Mouse (Mus musculus) forebrain, embryonic 14.5 days (tissue): ENCODE measurements around the gene Pbrm1. TPM values are rescaled to one million over a fixed set of nuclear protein-coding genes. Genes with fewer than 3 reads are reported as not detected.
A peak's percentile ranks its signal among the peaks of the same experiment; 100 is the strongest.

Experiments
- ATAC-seq: fragments of 200-750 bp; cut with Nextera tagmentation; 2 replicates; pipeline ENCODE4 v1.8.0; 2017; ENCODE audit warnings: mild to moderate bottlenecking, moderate library complexity
- DNase-seq: peaks from one replicate; pipeline ENCODE4 v3.0.0-alpha.2; 2015; ENCODE audit warnings: low spot score
- H3K27ac ChIP-seq: fragments of 300-500 bp; sonication (generic); 2 replicates; pipeline ENCODE4 v1.5.1; 2014; ENCODE audit warnings: low read depth, mild to moderate bottlenecking, control low read depth, low read length, moderate library complexity
- H3K27me3 ChIP-seq: fragments of 300-500 bp; sonication (generic); replicated peaks from 2 replicates; pipeline ENCODE4 v1.6.1; 2014; ENCODE audit warnings: low read length, control low read depth, mixed read lengths; ENCODE audit not compliant: control insufficient read depth, insufficient read depth
- H3K36me3 ChIP-seq: fragments of 300-500 bp; sonication (generic); 2 replicates; pipeline ENCODE4 v1.6.1; 2014; ENCODE audit warnings: low read length, control low read depth; ENCODE audit not compliant: control insufficient read depth, insufficient read depth
- H3K4me1 ChIP-seq: fragments of 300-500 bp; sonication (generic); 2 replicates; pipeline ENCODE4 v1.6.1; 2014; ENCODE audit warnings: antibody characterized with exemption, low read length, control low read depth; ENCODE audit not compliant: control insufficient read depth, insufficient read depth
- H3K4me2 ChIP-seq: fragments of 300-500 bp; sonication (generic); 2 replicates; pipeline ENCODE4 v1.6.1; 2014; ENCODE audit warnings: mild to moderate bottlenecking, control low read depth, low read length
- H3K4me3 ChIP-seq: fragments of 300-500 bp; sonication (generic); 2 replicates; pipeline ENCODE4 v1.5.1; 2014; ENCODE audit warnings: low read depth, low read length, control low read depth
- H3K9ac ChIP-seq: fragments of 300-500 bp; sonication (generic); 2 replicates; pipeline ENCODE4 v1.6.1; 2014; ENCODE audit warnings: mild to moderate bottlenecking, low read length, control low read depth, moderate library complexity
- H3K9me3 ChIP-seq: fragments of 300-500 bp; sonication (generic); replicated peaks from 2 replicates; pipeline ENCODE4 v1.6.1; 2016; ENCODE audit warnings: low read length, control low read depth, mixed read lengths; ENCODE audit not compliant: control insufficient read depth
- WGBS: fragments of 180-500 bp; shearing (Covaris S2); extraction: QIAGEN DNeasy Blood & Tissue Kit; methylation state at CpG from one replicate; pipeline ENCODE4 v1.1.7; 2014; 5-methylcytosine and 5-hydroxymethylcytosine counted together
- polyA plus RNA-seq: library from polyadenylated mRNA; unstranded; fragments of >200 nt; fragmentation: Nextera tagmentation; extraction: Ambion mirVana; gene quantifications from 2 replicates; pipeline ENCODE4 v1.2.1, GENCODE M21; 2014

The Pbrm1 gene
- 103 and 125 TPM in 2 replicates for polyA plus RNA-seq

- WGBS, result 0% methylated on average over 40 of the region's 53 CpGs
- H3K4me3 ChIP-seq, result peak within 1 kb of the TSS; percentile 73
- peaks cover 20% of the 10 kb centered on the region for H3K4me1 ChIP-seq
- peak; percentile 95 for ATAC-seq
- no peaks in the 10 kb centered on the region for H3K27me3 ChIP-seq
- peak within 1 kb of the TSS; percentile 82 for H3K4me2 ChIP-seq
- peak within 1 kb of the TSS; percentile 99 for H3K27ac ChIP-seq
- H3K9me3 ChIP-seq, result no peaks in the 10 kb centered on the region
- peaks cover 55% of the 10 kb centered on the region for H3K36me3 ChIP-seq
- DNase-seq, result peak; percentile 97
- H3K9ac ChIP-seq, result peak within 1 kb of the TSS; percentile 90
Measured at GRCm38 (mm10) chr14:31018860-31019291, at the start of gene Pbrm1, which contains the start of gene Gnl3. Pbrm1 (plus strand) TSS chr14:31019138. Gnl3 (minus strand) TSS chr14:31019152.

DNA sequence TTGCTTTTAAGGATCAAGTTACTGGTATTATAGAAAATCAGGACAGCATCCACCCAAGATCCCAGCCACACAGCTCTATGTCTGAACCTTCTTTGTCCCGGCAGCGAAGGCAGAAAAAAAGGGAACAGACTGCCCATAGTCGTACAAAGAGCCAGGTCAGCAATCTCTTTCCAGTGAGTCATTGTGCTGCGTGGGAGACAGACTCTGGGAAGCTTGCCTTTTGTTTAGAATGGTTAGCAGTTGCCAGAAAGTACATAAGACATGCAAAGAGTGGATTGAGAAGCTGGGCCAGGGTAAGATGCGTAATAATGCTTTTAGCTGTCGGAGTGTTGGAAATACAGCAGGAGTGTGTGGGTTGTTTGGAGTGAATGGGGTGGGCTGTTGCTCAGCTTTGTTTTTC is 44.7 kb upstream of the Pbrm1 start:
- Histone ChIP-seq H3K4me2 (no peak overlapping the region), H3K27me3 (no peaks in the 10 kb centered on the region), H3K9me3 (no peaks in the 10 kb centered on the region), H3K4me1 (no peaks in the 10 kb centered on the region), H3K27ac (peak overlapping the region; percentile 11; the same call in 1 of the 2 replicates), H3K9ac (no peak overlapping the region), H3K36me3 (peaks cover 34% of the 10 kb centered on the region), H3K4me3 (no peak overlapping the region)
- 53% methylated on average over 6 of the region's 6 CpGs for WGBS
- ATAC-seq (no peak), DNase-seq (peak; percentile 47)

DNA sequence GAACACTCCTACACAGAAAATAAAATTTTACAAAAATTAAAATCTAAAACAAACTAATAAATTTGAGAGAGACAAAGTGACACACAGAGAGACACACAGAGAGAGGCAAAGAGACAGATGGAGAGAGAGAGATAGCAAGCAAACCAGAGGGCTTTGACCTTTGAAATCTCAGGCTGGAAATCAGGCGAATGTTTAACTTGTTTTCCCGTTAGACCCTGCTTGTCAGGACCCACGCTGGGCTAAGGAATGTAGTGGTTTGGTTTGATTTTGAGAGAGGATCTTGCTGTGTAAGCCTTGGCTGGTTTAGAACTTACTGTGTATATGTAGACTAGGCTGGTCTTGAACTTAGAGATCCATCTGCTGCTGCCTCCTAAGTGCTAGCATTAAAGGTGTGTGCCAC is 42.7 kb upstream of the Pbrm1 start:
- ATAC-seq (no peak), DNase-seq (no peak)
- Histone ChIP-seq H3K4me1 (no peaks in the 10 kb centered on the region), H3K4me2 (no peak overlapping the region), H3K4me3 (no peak overlapping the region), H3K27ac (no peak overlapping the region), H3K36me3 (peaks cover 26% of the 10 kb centered on the region), H3K9me3 (no peaks in the 10 kb centered on the region), H3K9ac (no peak overlapping the region), H3K27me3 (no peaks in the 10 kb centered on the region)
- 84% methylated on average over 3 of the region's 3 CpGs for WGBS

DNA sequence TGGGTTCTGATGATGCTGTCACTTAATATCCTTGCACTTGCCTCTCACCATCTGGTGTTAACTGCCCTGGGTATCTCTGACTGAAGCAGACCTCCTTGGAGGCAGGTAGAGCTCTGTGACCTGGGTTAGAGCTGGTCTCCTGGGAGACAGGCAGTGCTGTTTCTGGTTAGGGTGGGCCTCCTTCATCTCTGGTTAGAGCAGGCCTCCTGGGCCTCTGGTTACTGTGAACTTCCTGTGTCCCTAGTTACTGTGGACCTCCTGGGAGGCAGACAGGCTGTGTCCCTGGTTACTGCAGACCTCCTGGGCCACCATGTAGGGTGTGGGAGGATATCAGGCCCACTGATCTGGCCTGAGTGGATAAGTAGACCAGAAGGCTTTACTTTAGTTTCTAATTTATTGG is 22.5 kb upstream of the Pbrm1 start:
- H3K36me3 ChIP-seq, result no peaks in the 10 kb centered on the region
- no peaks in the 10 kb centered on the region for H3K27me3 ChIP-seq
- no peak for DNase-seq
- H3K4me3 ChIP-seq, result no peak overlapping the region
- H3K4me1 ChIP-seq, result peaks cover 5% of the 10 kb centered on the region; the same call in 1 of the 2 replicates
- no peaks in the 10 kb centered on the region for H3K9me3 ChIP-seq
- no peak overlapping the region for H3K27ac ChIP-seq
- no peak for ATAC-seq
- no peak overlapping the region for H3K4me2 ChIP-seq
- no peak overlapping the region for H3K9ac ChIP-seq

GRCm38 (mm10) chr14:31000356-31000755 is 18.6 kb upstream of the Pbrm1 start:
- H3K9me3 ChIP-seq, result no peaks in the 10 kb centered on the region
- H3K4me1 ChIP-seq, result peaks cover 11% of the 10 kb centered on the region
- peak overlapping the region; percentile 92 for H3K9ac ChIP-seq
- H3K27ac ChIP-seq, result no peak overlapping the region
- H3K36me3 ChIP-seq, result 0 out of 2 replicates have a peak, but pooled peaks cover 6% of the 10 kb centered on the region
- WGBS, result 64% methylated on average over 10 of the region's 10 CpGs
- peak overlapping the region; percentile 56 for H3K4me2 ChIP-seq
- DNase-seq, result no peak
- H3K4me3 ChIP-seq, result peak overlapping the region; percentile 92
- no peaks in the 10 kb centered on the region for H3K27me3 ChIP-seq
- no peak for ATAC-seq

DNA sequence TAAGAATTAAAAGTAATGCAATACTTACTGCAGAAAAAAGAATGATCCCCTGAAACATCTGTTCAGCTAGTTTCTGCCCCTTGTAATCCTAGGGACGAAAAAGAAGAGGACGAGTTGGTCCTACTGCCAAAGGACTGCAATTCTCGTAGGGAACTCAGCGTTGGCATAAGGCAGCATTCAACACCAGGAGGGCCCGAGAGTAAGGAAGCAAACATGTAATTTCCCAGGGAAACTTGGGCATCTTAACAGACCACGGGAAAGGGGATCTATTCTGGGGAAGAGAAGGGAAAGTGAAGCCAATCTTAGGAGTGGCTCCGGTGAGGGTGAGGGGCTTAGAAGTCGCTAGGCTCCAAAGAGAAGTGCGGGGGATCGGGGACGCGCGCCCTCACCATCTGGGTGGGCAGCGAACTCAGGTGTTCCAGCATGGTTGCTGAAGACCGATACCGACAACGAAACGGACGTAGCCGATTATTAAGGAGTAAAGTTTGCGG is 18.1 kb upstream of the Pbrm1 start:
- Histone ChIP-seq H3K4me2 (peak overlapping the region; percentile 56), H3K36me3 (0 out of 2 replicates have a peak, but pooled peaks cover 9% of the 10 kb centered on the region), H3K9ac (peak overlapping the region; percentile 92), H3K27ac (no peak overlapping the region), H3K9me3 (no peaks in the 10 kb centered on the region), H3K27me3 (no peaks in the 10 kb centered on the region), H3K4me1 (peaks cover 11% of the 10 kb centered on the region), H3K4me3 (peak overlapping the region; percentile 92)
- DNase-seq, result no peak
- no peak; the same call in 1 of the 2 replicates for ATAC-seq
- WGBS, result under 1% methylated on average over 21 of the region's 21 CpGs

GRCm38 (mm10) chr14:31001307-31002205 is 17.4 kb upstream of the Pbrm1 start, which contains the start of the genes Glt8d1 and Spcs1:
Glt8d1 (plus strand) TSS chr14:31001400.
Spcs1 (minus strand) TSS chr14:31001672.
- Histone ChIP-seq H3K4me1 (peaks cover 11% of the 10 kb centered on the region), H3K4me3 (peak within 1 kb of the TSS; percentile 92), H3K27me3 (no peaks in the 10 kb centered on the region), H3K9ac (peak within 1 kb of the TSS; percentile 92), H3K9me3 (no peaks in the 10 kb centered on the region), H3K4me2 (peak within 1 kb of the TSS; percentile 56), H3K27ac (peak within 1 kb of the TSS; percentile 89), H3K36me3 (peaks cover 11% of the 10 kb centered on the region; the same call in 1 of the 2 replicates)
- DNase-seq (peak; percentile 82), ATAC-seq (peak; percentile 95)
- under 1% methylated on average over 81 of the region's 84 CpGs for WGBS

DNA sequence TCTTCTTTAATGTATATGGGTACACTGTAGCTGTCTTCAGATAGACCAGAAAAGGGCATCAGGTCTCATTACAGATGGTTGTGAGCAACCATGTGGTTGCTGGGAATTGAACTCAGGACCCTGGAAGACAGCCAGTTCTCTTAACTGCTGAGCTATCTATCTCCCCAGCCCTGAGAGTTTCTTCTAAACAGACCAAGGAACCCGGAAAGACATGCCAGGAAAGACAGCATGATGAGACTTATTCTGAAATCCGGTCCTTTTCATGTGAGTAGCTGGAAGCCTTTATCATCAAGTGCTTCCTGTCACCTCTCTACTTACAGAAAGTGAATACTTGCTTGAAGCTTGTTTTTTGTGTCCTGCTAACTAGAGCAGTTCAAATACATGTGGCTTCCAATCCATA is 14.4 kb upstream of the Pbrm1 start:
- Histone ChIP-seq H3K27me3 (no peaks in the 10 kb centered on the region), H3K4me1 (peaks cover 11% of the 10 kb centered on the region), H3K4me3 (no peak overlapping the region), H3K36me3 (peaks cover 35% of the 10 kb centered on the region), H3K9me3 (no peaks in the 10 kb centered on the region), H3K4me2 (no peak overlapping the region), H3K9ac (no peak overlapping the region), H3K27ac (no peak overlapping the region)
- ATAC-seq (no peak), DNase-seq (no peak)
- WGBS, result 83% methylated on average over 2 of the region's 2 CpGs
